Mouse (Mus musculus): ENCODE results near the gene Olfr869. TPM values are rescaled to one million over a fixed set of nuclear protein-coding genes. Genes with fewer than 3 reads are reported as not detected.

Gene Olfr869
- not detected for total RNA-seq (2021)
- long read RNA-seq, experiment 1 = 0 reads
- long read RNA-seq, experiment 2 = 0 reads

DNA sequence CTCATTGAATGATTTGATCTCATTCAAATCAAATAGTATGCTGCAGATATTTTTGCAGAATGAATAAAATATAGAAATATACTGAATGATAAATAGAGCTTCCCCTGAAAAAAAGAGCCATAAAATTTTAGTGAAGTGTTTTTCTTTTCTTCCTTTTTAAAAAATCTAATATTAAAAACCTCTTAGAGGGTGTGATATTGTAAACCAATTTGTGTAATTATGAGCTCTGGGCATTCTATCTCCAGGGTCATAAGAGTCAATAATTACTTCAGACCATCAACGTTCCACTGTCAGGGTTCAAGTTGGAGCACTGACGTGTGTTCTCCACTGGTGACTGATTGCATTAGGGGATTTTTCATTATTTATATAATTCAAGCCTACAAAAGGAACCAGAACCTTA lies at the start of gene Olfr869:
TSS of gene Olfr869 (plus strand) at position 301 of the 400 bp plus-strand sequence.
- DNase-seq (ENCODE audit: low spot score in 2 of 2) = no peak

DNA sequence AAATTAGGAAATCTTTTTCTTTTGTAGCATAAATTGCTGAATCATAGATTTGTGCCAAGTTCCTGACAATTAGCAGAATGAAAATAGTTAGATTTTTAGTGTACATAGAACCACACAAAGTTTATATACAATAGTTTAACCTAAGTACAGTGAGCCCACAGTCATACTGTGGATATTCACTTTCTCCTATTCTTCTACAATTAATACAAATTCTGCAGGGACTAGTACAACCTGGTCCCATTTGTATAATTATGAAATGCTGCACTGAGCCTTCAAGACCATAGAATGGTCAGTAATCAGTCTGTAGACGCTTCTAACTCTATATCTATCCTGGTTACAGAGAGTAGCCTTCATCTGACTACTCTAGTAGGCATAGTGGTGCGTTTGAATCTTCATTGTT lies 30.5 kb upstream of the Olfr869 start, which contains the start of gene Olfr868:
TSS of gene Olfr868 (plus strand) at position 301 of the 400 bp plus-strand sequence.
- DNase-seq (ENCODE audit: low spot score in 2 of 2) = no peak

DNA sequence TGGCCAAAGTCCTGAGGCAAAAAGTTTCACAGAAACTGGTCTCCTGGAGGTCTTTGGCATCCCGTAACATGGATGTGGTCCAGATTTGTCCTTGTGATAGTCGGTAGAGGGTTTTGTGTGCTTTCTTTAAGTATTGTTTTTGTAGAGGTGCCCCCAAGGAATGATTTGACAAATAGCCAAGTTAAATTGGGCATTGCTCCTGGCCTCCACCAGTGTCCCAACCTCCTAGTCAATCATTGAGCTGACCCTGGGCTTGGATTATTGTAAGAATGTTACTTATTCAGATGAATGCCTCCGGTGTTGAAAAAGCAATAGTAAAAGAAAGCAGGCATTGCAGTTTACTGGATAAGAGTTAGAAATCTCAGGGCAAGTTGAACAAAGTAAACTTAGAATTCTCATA lies 20.9 kb downstream of the Olfr869 start:
- DNase-seq (ENCODE audit: low spot score in 2 of 2) = no peak

DNA sequence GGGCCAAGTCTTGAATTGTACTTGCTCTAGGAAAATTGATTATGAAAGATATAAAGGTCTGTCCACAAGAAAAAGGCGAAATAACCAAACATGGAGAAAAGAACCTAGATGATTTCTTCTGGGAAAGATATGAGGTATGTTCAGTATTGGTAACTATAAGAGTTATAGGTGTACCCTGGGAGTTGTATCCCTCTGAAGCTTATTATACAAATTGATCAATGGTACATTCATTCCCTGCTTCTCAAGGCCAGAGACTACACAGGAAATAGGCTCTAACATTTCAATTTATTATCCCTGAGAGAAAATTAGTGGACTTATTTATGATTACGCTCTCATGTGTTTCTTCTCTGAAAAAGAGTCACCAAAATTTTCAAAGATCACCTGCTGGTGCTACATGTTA lies 45.1 kb downstream of the Olfr869 start, which contains the start of gene Olfr870:
TSS of gene Olfr870 (minus strand) at position 101 of the 400 bp plus-strand sequence.
- no peak for DNase-seq (ENCODE audit: low spot score in 2 of 2)

DNA sequence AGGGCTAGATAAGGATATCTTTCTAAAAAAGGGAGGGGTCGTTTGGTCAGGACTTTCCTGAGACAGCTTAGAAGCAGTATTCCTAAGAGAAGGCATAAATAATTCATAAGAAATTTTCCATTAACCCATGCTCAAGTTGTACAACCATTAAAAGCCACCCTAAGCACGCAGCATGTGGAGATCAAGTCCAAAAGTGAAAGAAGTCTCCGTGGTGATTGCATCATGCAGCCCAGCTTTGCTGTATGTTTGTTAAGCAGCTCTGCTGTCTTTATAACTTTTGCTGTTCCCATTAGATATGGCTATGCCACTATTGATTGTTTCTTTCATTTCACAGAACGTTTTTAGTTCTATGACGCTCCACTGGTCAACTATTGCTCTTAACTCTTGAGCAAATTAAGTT lies 50.7 kb downstream of the Olfr869 start:
- no peak for DNase-seq (ENCODE audit: low spot score in 2 of 2)

Other genes starting within 250 kb of the Olfr869 start
- not detected for gene Olfr862, start 241.0 kb upstream of the Olfr869 start, total RNA-seq (2021)
- not detected for gene Olfr77, start 212.1 kb upstream of the Olfr869 start, total RNA-seq (2021)
- gene Olfr866, start 101.0 kb upstream of the Olfr869 start, total RNA-seq (2021) = not detected
- gene Olfr867, start 71.4 kb upstream of the Olfr869 start, total RNA-seq (2021) = not detected
- not detected for gene Olfr868, start 30.4 kb upstream of the Olfr869 start, total RNA-seq (2021)
- not detected for gene Olfr870, start 45.0 kb downstream of the Olfr869 start, total RNA-seq (2021)
- not detected for gene Olfr871, start 83.2 kb downstream of the Olfr869 start, total RNA-seq (2021)
- not detected for gene Olfr872, start 108.1 kb downstream of the Olfr869 start, total RNA-seq (2021)
- not detected for gene Olfr39, start 153.3 kb downstream of the Olfr869 start, total RNA-seq (2021)
- gene Olfr873, start 169.5 kb downstream of the Olfr869 start, total RNA-seq (2021) = not detected
- under 1 TPM in 1 of 2 experiments, not detected in 1; 0.25 TPM for gene Olfr18, start 207.1 kb downstream of the Olfr869 start, total RNA-seq (2021)